Mouse (Mus musculus) CH12.LX (cell line): ENCODE measurements around the gene Pth1r.

Experiments used
- BHLHE40 ChIP-seq: IDR thresholded peaks from 2 replicates; pipeline ENCODE4 v1.6.1; 2011; ENCODE audit warnings: mild to moderate bottlenecking, low read depth, low read length, improper control_type of control experiment
- CTCF ChIP-seq, 2 experiments: IDR thresholded peaks in 1 of 2; conservative IDR thresholded peaks in 1 of 2; 2 replicates each; pipeline ENCODE4 v1.5.1; 2011 to 2012; ENCODE audit warnings: low read depth in 2 of 2, low read length in 2 of 2, improper control_type of control experiment in 1 of 2, inconsistent platforms in 1 of 2, mild to moderate bottlenecking in 1 of 2, moderate library complexity in 1 of 2
- ETS1 ChIP-seq: conservative IDR thresholded peaks from 2 replicates; pipeline ENCODE4 v1.6.1; 2012; ENCODE audit warnings: low read depth, mild to moderate bottlenecking, inconsistent platforms, low read length, improper control_type of control experiment, moderate library complexity
- MAFK ChIP-seq: IDR thresholded peaks from 2 replicates; pipeline ENCODE4 v1.6.1; 2011; ENCODE audit warnings: low read length, improper control_type of control experiment; ENCODE audit not compliant: insufficient replicate concordance
- MAZ ChIP-seq: IDR thresholded peaks from 2 replicates; pipeline ENCODE4 v1.6.1; 2012; ENCODE audit warnings: low read depth, mild to moderate bottlenecking, inconsistent platforms, low read length, improper control_type of control experiment, moderate library complexity
- MEF2A ChIP-seq: IDR thresholded peaks from 2 replicates; pipeline ENCODE4 v1.6.1; 2014; ENCODE audit warnings: low read depth, mild to moderate bottlenecking, inconsistent platforms, low read length, improper control_type of control experiment, borderline replicate concordance
- MXI1 ChIP-seq: IDR thresholded peaks from 2 replicates; pipeline ENCODE4 v1.6.1; 2011; ENCODE audit warnings: mild to moderate bottlenecking, low read depth, low read length, improper control_type of control experiment
- POLR2A ChIP-seq: IDR thresholded peaks from 2 replicates; pipeline ENCODE4 v1.6.1; 2011; ENCODE audit warnings: low read depth, mild to moderate bottlenecking, improper control_type of control experiment, low read length
- POLR2AphosphoS2 ChIP-seq: IDR thresholded peaks from 2 replicates; pipeline ENCODE4 v1.6.1; 2011; ENCODE audit warnings: low read depth, low read length, improper control_type of control experiment
- USF2 ChIP-seq: conservative IDR thresholded peaks from 2 replicates; pipeline ENCODE4 v1.6.1; 2011; ENCODE audit warnings: low read depth, low read length, improper control_type of control experiment
- ZMIZ1 ChIP-seq: IDR thresholded peaks from 2 replicates; pipeline ENCODE4 v1.6.1; 2012; ENCODE audit warnings: low read depth, mild to moderate bottlenecking, inconsistent platforms, low read length, improper control_type of control experiment

DNA sequence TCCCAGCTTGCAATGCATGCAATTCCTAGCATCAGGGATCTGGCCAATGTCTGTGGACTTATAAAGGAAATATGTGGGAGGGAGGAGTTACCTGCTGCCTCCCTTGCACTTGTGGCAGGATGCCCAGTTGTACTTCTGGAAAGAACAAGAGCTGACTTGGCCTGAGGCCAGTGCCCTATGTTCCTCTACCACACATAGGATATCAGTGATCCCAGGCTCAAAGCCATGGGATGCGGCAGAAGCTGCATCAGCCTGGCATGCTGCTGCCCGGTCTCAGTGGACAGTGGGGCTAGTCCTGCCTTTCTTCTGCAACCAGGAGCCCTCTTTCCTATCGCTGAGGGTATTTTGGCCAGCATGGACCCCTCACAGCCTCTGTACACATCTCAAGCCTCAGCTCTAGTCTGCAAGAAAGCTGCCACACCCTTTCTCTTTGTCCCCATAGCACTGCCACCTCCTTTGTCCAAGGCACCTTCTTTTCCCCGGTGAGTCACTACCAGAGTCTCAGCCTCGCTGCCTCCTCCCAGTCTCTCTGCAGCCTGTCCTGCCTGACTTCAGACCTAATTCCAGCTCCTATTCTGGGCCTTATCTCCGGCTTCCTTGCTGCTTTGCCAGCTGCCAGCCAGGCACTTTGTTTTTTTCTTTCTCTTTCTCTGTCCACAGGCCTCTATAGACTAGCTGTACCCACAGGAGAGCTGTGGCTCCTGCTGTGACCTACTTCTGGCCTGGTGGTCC lies 62.7 kb downstream of the Pth1r start:
- no peak for TF ChIP-seq MEF2A
- no peak for TF ChIP-seq POLR2A
- no peak for TF ChIP-seq ZMIZ1
- TF ChIP-seq MXI1, result no peak
- TF ChIP-seq USF2, result no peak
- no peak for TF ChIP-seq POLR2AphosphoS2
- TF ChIP-seq MAZ, result no peak
- TF ChIP-seq BHLHE40, result no peak
- no peak for TF ChIP-seq CTCF (conservative IDR thresholded peaks at IDR 0.05 in 1 of 2, IDR thresholded peaks at IDR 0.05 in 1 of 2; ENCODE audit: low read depth in 2 of 2, low read length in 2 of 2)
- no peak for TF ChIP-seq ETS1
- no peak for TF ChIP-seq MAFK
